Mouse (Mus musculus) stomach, postnatal 0 days (tissue): ENCODE results near the gene Pfkp.

Experiments used
- CTCF ChIP-seq: IDR thresholded peaks from 2 replicates; pipeline ENCODE4 v1.5.1; 2016; ENCODE audit warnings: antibody characterized with exemption, low read depth, mild to moderate bottlenecking, moderate library complexity
- EP300 ChIP-seq: optimal IDR thresholded peaks from 2 replicates; pipeline ENCODE3; 2016; ENCODE audit warnings: antibody characterized with exemption

GRCm38 (mm10) chr13:6555656-6556055 lies 92.9 kb downstream of the Pfkp start:
- no peak for TF ChIP-seq CTCF
- no peak for TF ChIP-seq EP300
